Mouse (Mus musculus) megakaryocyte, embryonic 14.5 days (primary cell): ENCODE measurements around the gene Tmem109.

Experiments used
- FLI1 ChIP-seq: IDR thresholded peaks from 2 replicates; pipeline ENCODE4 v1.6.1; 2012; ENCODE audit warnings: low read length, inconsistent platforms, mixed read lengths
- GATA1 ChIP-seq: IDR thresholded peaks from 3 replicates; pipeline ENCODE4 v1.6.1; 2012; ENCODE audit warnings: mixed read lengths, low read length, inconsistent platforms, borderline replicate concordance

- TF ChIP-seq GATA1 (no peak), FLI1 (no peak)
Observed at GRCm38 (mm10) chr19:10869241-10869885, 12.4 kb downstream of the Tmem109 start.
